Mouse (Mus musculus) hindbrain, embryonic 10.5 days (tissue): Measurements from ENCODE around the gene Wdr60. TPM values are rescaled to one million over a fixed set of nuclear protein-coding genes. Genes with fewer than 3 reads are reported as not detected.

Source experiments
- DNase-seq: peaks from one replicate; pipeline ENCODE4 v3.0.0-alpha.2; 2017; ENCODE audit warnings: low spot score
- H3K27ac ChIP-seq: fragments of 300-500 bp; sonication (generic); 2 replicates; pipeline ENCODE4 v1.5.1; 2016; ENCODE audit warnings: mild to moderate bottlenecking, moderate library complexity
- H3K27me3 ChIP-seq: fragments of 300-500 bp; sonication (generic); 2 replicates; pipeline ENCODE4 v1.6.1; 2016; ENCODE audit warnings: mild to moderate bottlenecking; ENCODE audit not compliant: poor library complexity, insufficient read depth, severe bottlenecking
- H3K36me3 ChIP-seq: fragments of 300-500 bp; sonication (generic); 2 replicates; pipeline ENCODE4 v1.6.1; 2016; ENCODE audit warnings: mild to moderate bottlenecking, moderate library complexity
- H3K4me1 ChIP-seq: fragments of 300-500 bp; sonication (generic); replicated peaks from 2 replicates; pipeline ENCODE4 v1.6.1; 2016; ENCODE audit warnings: mild to moderate bottlenecking
- H3K4me3 ChIP-seq: fragments of 300-500 bp; sonication (generic); 2 replicates; pipeline ENCODE4 v1.5.1; 2016; ENCODE audit warnings: mild to moderate bottlenecking, moderate library complexity
- H3K9me3 ChIP-seq: fragments of 300-500 bp; sonication (generic); 2 replicates; pipeline ENCODE4 v1.6.1; 2016; ENCODE audit warnings: mild to moderate bottlenecking, moderate library complexity
- WGBS: fragments of 180-500 bp; shearing (Covaris S2); methylation state at CpG from one replicate; pipeline ENCODE4 v1.1.7; 2016; 5-methylcytosine and 5-hydroxymethylcytosine counted together
- polyA plus RNA-seq: library from polyadenylated mRNA; unstranded; fragments of >200 nt; fragmentation: Nextera tagmentation; extraction: Ambion mirVana; gene quantifications from 2 replicates; pipeline ENCODE4 v1.2.1, GENCODE M21; 2016

The Wdr60 gene
- polyA plus RNA-seq, 1 experiment from 2014 or later: 14.7 TPM

DNA sequence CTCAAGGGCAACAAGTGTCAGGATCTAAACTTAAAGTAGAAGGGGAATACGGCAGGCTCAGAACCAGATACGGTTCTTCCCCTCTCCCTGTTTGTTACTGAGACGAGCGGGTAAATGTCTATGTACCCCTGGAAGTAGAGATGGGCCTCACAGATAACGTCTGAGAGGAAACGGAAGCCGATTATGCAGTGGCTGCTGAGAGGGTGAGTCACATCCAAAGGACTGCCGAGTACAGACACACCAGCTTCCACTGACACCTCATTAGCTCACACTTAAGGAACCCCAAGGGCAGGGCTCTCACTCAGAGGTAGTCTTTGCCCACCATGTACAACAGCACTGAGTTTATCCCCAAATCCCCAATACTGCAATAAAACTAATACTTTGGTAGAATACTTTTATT, 8.2 kb downstream of the Wdr60 start:
- H3K27me3 ChIP-seq: no peaks in the 10 kb centered on the region
- H3K4me1 ChIP-seq: no peaks in the 10 kb centered on the region
- 84% methylated on average over 8 of the region's 8 CpGs for WGBS
- H3K9me3 ChIP-seq: no peaks in the 10 kb centered on the region
- H3K27ac ChIP-seq: no peak overlapping the region
- peaks cover 26% of the 10 kb centered on the region for H3K36me3 ChIP-seq
- H3K4me3 ChIP-seq: no peak overlapping the region
- DNase-seq: no peak

DNA sequence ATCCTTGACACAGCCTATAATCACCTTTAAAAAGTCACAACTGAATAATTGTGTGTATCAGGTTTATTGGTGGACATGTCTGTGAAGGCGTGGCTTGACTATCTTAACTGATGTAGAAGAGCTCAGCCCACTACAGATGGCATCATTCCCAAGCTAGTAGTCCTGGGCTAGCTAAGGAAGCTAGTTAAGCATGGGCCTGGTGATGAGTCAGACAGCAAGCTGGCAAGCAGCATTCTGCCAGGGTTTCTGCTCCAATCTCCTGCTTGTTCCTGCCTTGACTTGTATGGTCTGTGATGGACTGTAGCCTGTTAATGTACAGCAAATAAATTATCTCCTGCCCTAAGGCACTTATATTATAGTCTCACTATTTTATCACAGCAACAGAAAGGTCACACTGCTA, 18.2 kb downstream of the Wdr60 start:
- no peak for DNase-seq
- no peaks in the 10 kb centered on the region for H3K4me1 ChIP-seq
- no peak overlapping the region for H3K4me3 ChIP-seq
- WGBS: 85% methylated on average over 1 of the region's 1 CpGs
- no peak overlapping the region for H3K27ac ChIP-seq
- peaks cover 42% of the 10 kb centered on the region for H3K36me3 ChIP-seq
- H3K9me3 ChIP-seq: no peaks in the 10 kb centered on the region
- no peaks in the 10 kb centered on the region for H3K27me3 ChIP-seq

- no peaks in the 10 kb centered on the region for H3K9me3 ChIP-seq
- H3K27ac ChIP-seq: no peak overlapping the region
- H3K4me3 ChIP-seq: no peak overlapping the region
- H3K36me3 ChIP-seq: peaks cover 13% of the 10 kb centered on the region; the same call in 1 of the 2 replicates
- no peaks in the 10 kb centered on the region for H3K4me1 ChIP-seq
- 82% methylated on average over 3 of the region's 3 CpGs for WGBS
- no peaks in the 10 kb centered on the region for H3K27me3 ChIP-seq
- no peak for DNase-seq
Observed at GRCm38 (mm10) chr12:116238803-116239202, 24.0 kb downstream of the Wdr60 start.

DNA sequence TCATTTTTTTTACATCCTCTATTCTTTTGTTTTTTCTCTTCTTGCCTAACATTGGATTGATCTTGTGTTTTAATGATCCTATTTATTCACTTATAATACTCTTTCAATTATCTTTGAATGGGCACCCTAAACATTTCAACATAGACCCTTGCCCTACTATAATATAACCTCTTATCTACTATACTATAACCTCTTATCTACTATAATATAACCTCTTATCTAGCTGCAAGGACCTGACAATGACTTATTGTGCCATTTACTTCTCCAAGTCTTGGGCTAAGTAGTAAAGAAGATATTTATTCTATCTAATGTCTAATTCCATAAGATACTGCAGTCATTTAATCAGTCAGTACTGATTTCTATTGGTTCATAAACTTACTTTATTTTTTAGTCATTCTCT, 24.5 kb downstream of the Wdr60 start:
- Histone ChIP-seq H3K4me3 (no peak overlapping the region), H3K9me3 (no peaks in the 10 kb centered on the region), H3K4me1 (no peaks in the 10 kb centered on the region), H3K36me3 (peaks cover 13% of the 10 kb centered on the region; the same call in 1 of the 2 replicates), H3K27ac (no peak overlapping the region), H3K27me3 (no peaks in the 10 kb centered on the region)
- no peak for DNase-seq

- Histone ChIP-seq H3K36me3 (peaks cover 9% of the 10 kb centered on the region; the same call in 1 of the 2 replicates), H3K27me3 (no peaks in the 10 kb centered on the region), H3K4me3 (no peak overlapping the region), H3K4me1 (no peaks in the 10 kb centered on the region), H3K27ac (no peak overlapping the region), H3K9me3 (no peaks in the 10 kb centered on the region)
- DNase-seq: no peak
- 90% methylated on average over 3 of the region's 3 CpGs for WGBS
Observed at GRCm38 (mm10) chr12:116236658-116237057, 26.2 kb downstream of the Wdr60 start.

DNA sequence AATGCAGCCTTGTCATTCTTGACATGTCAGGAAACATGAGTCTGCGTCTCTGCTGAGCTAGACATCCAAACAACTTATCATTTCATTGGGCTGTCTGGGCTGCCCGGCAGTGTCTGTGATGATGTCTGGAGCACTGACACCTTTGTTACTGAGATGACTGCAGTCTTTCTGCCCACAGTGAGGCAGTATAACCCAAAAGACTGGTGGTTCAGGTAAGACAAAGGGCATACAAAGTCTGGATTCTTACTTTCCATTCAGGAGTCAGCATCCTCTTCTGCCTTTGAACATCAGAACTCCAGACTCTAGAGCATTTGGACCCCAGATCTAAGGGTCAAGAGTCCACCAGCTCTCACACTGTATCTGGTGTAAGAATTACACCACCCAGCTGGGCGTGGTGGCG, 27.5 kb downstream of the Wdr60 start:
- H3K27ac ChIP-seq: no peak overlapping the region
- 87% methylated on average over 4 of the region's 4 CpGs for WGBS
- DNase-seq: no peak

DNA sequence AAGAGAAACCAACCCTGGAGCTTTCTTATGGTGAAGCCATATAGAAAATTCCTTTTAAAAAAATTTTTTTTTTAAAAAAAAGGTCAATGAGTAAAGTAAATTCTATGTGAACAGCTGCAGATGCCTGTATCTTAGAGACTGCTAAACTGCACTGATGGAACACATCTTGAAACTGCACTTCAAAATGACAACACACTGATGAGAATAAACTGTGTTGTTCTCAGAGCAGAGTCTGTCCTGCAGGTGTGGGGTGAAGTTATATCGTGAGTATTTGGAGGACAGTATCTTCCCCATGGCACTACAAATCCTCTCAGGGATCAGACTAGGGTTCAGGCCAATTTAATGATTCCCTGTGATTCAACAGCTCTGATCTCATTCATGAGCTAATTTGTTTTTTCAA, 30.8 kb downstream of the Wdr60 start:
- Histone ChIP-seq H3K27ac (no peak overlapping the region), H3K9me3 (no peaks in the 10 kb centered on the region)
- 91% methylated on average over 1 of the region's 1 CpGs for WGBS

More for the DNA sequence above, 27.5 kb downstream of the Wdr60 start:
- Histone ChIP-seq H3K4me3 (no peak overlapping the region), H3K27me3 (no peaks in the 10 kb centered on the region), H3K9me3 (no peaks in the 10 kb centered on the region), H3K4me1 (no peaks in the 10 kb centered on the region), H3K36me3 (no peaks in the 10 kb centered on the region)

GRCm38 (mm10) chr12:116231612-116232011, 31.2 kb downstream of the Wdr60 start:
- H3K27me3 ChIP-seq: no peaks in the 10 kb centered on the region
- H3K9me3 ChIP-seq: no peaks in the 10 kb centered on the region
- H3K4me3 ChIP-seq: no peak overlapping the region
- 86% methylated on average over 12 of the region's 12 CpGs for WGBS
- no peak overlapping the region for H3K27ac ChIP-seq
- no peak for DNase-seq
- H3K36me3 ChIP-seq: peaks cover 4% of the 10 kb centered on the region
- no peaks in the 10 kb centered on the region for H3K4me1 ChIP-seq

More for the DNA sequence above, 30.8 kb downstream of the Wdr60 start:
- Histone ChIP-seq H3K4me1 (no peaks in the 10 kb centered on the region), H3K4me3 (no peak overlapping the region), H3K27me3 (no peaks in the 10 kb centered on the region), H3K36me3 (peaks cover 4% of the 10 kb centered on the region; the same call in 1 of the 2 replicates)
- DNase-seq: no peak

GRCm38 (mm10) chr12:116229451-116229850, 33.4 kb downstream of the Wdr60 start:
- Histone ChIP-seq H3K4me1 (no peaks in the 10 kb centered on the region), H3K9me3 (no peaks in the 10 kb centered on the region), H3K4me3 (no peak overlapping the region), H3K36me3 (peaks cover 19% of the 10 kb centered on the region), H3K27ac (no peak overlapping the region), H3K27me3 (no peaks in the 10 kb centered on the region)
- 80% methylated on average over 3 of the region's 3 CpGs for WGBS
- DNase-seq: no peak

DNA sequence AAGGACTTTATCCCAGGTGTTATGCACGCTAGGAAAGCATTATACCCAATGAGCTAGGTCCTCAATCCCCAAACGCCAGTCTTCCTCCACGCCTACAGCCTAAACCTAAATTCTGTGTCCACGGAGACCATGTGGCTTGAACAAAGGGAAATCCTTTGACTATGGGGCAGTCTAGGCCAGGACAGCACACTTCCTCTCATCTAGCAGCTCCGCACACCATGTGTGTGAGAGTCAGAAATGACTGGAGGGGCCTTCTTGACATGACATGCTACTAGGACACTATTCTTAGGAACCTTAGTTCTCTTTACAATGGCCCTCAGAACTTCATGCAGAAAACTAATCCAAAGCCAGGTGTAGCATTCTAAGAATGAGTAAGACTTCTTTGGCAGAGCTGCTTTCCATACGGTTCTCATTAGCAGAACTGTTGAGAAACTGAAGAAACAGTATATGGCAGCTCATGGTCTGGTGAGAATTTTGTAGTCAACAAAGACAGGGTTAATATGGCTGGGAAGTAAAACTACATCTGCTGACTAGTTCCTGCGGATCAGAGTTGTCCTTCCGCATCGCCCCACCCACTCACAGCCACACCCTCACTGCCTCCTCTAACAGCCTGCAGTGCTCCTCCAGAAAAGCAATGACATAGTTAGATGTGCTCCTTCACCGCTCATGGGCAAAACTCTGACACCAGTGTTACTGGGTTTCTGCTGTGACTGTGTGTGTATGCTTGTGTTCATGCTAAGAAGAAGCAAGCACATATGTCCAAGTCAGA, 36.3 kb downstream of the Wdr60 start:
- Histone ChIP-seq H3K4me3 (no peak overlapping the region), H3K9me3 (no peaks in the 10 kb centered on the region), H3K36me3 (peaks cover 28% of the 10 kb centered on the region), H3K27ac (no peak overlapping the region), H3K27me3 (no peaks in the 10 kb centered on the region), H3K4me1 (no peaks in the 10 kb centered on the region)
- no peak for DNase-seq
- 88% methylated on average over 10 of the region's 10 CpGs for WGBS

DNA sequence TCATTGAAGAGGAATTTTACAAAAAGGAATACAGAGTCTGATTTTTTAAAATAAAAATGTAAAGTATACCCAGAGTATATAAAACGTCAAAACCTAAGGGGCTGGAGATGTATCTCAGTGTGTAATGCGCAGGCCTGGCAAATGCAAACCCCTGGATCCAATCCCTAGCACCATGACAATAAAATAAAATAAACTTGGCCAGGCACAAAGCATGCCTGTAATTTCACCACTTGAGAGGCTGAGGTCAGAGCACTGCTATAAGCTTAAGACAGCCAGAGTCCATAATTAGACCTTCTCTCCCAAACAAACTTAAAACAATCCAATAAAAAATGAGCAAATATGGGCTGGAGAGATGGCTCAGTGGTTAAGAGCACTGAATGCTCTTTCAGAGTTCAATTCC, 39.7 kb downstream of the Wdr60 start:
- Histone ChIP-seq H3K4me1 (no peaks in the 10 kb centered on the region), H3K36me3 (peaks cover 23% of the 10 kb centered on the region), H3K27ac (no peak overlapping the region), H3K9me3 (no peaks in the 10 kb centered on the region), H3K27me3 (no peaks in the 10 kb centered on the region), H3K4me3 (no peak overlapping the region)
- DNase-seq: no peak
- 95% methylated on average over 2 of the region's 2 CpGs for WGBS

GRCm38 (mm10) chr12:116207486-116207885, 55.3 kb downstream of the Wdr60 start:
- H3K4me3 ChIP-seq: no peak overlapping the region
- 93% methylated on average over 8 of the region's 8 CpGs for WGBS
- H3K4me1 ChIP-seq: 0 out of 2 replicates have a peak, but pooled peaks cover 6% of the 10 kb centered on the region
- no peak overlapping the region for H3K27ac ChIP-seq
- peaks cover 18% of the 10 kb centered on the region for H3K36me3 ChIP-seq
- no peak for DNase-seq
- H3K9me3 ChIP-seq: 0 out of 2 replicates have a peak, but pooled peaks cover 4% of the 10 kb centered on the region
- no peaks in the 10 kb centered on the region for H3K27me3 ChIP-seq

GRCm38 (mm10) chr12:116205726-116206125, 57.1 kb downstream of the Wdr60 start:
- 0 out of 2 replicates have a peak, but pooled peaks cover 4% of the 10 kb centered on the region for H3K9me3 ChIP-seq
- no peak overlapping the region for H3K4me3 ChIP-seq
- no peaks in the 10 kb centered on the region for H3K27me3 ChIP-seq
- 0 out of 2 replicates have a peak, but pooled peaks cover 6% of the 10 kb centered on the region for H3K4me1 ChIP-seq
- WGBS: 87% methylated on average over 3 of the region's 3 CpGs
- no peak for DNase-seq
- H3K27ac ChIP-seq: no peak overlapping the region
- H3K36me3 ChIP-seq: peaks cover 11% of the 10 kb centered on the region
